Mouse (Mus musculus): Measurements from ENCODE around the gene Elf2. TPM values are rescaled to one million over a fixed set of nuclear protein-coding genes. Genes with fewer than 3 reads are reported as not detected.

The Elf2 gene
- polyA plus RNA-seq (2015; fragmentation: Nextera tagmentation; extraction: Ambion mirVana) = 56.2 and 60.3 TPM in 2 replicates

DNA sequence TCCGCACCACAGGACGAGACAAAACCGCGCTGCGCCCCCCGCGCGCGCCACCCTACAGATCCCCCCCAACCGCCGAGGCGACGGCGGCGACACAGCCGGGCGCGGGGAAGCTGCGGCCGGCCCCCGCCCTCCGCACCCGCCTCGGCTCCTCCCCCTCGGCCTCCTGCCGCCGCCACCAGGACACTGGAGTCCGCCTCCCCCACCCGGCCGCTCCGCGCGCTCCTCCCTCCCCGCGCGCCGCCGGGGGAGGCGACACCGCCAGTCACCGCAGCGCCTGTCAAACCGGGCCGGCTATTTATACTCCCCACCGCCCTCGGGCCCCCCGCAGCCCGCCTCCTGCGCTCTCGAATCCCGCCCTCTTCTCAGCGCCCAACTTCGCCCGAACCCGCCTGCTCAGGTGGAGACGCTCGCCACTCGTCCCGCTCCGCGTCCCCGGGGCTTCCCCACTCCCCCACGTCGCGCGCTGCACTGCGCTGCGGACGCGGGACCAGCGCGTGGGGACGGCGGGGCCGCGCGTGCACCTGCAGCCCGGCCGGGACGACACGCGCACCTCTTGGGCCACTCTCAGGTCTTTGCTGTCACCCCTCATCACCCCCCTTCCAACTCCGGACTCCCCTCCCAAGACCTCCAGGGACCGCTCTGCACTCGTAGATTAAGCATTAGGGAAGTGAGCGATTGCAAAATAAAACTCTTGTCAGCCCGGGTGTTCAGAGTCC, at the start of gene Elf2:
TSS of gene Elf2 (minus strand) at position 112 of the 716 bp plus-strand sequence.
- H3K9me3 ChIP-seq (replicated peaks; ENCODE audit: low read length) = no peaks in the 10 kb centered on the region
- H3K9ac ChIP-seq (ENCODE audit: low read depth, low read length) = peak within 1 kb of the TSS; percentile 96
- no peaks in the 10 kb centered on the region for H3K4me1 ChIP-seq (replicated peaks; ENCODE audit: insufficient read depth, low read length)
- H3K27ac ChIP-seq = peak within 1 kb of the TSS; percentile 97
- H3K4me3 ChIP-seq (replicated peaks; ENCODE audit: low read depth, low read length) = peak within 1 kb of the TSS; percentile 94
- TF ChIP-seq CTCF (IDR thresholded peaks at IDR 0.05; ENCODE audit: low read depth) = no peak
- WGBS = under 1% methylated on average over 69 of the region's 87 CpGs
- ATAC-seq (replicated peaks; ENCODE audit: low FRiP score, low read depth) = peak; percentile 82
- DNase-seq (ENCODE audit: low spot score) = peak; percentile 85
- H3K4me2 ChIP-seq (ENCODE audit: low read length) = peak within 1 kb of the TSS; percentile 93
- no peaks in the 10 kb centered on the region for H3K36me3 ChIP-seq (ENCODE audit: insufficient read depth, low read length)
- H3K27me3 ChIP-seq (ENCODE audit: insufficient read depth, low read length) = no peaks in the 10 kb centered on the region

DNA sequence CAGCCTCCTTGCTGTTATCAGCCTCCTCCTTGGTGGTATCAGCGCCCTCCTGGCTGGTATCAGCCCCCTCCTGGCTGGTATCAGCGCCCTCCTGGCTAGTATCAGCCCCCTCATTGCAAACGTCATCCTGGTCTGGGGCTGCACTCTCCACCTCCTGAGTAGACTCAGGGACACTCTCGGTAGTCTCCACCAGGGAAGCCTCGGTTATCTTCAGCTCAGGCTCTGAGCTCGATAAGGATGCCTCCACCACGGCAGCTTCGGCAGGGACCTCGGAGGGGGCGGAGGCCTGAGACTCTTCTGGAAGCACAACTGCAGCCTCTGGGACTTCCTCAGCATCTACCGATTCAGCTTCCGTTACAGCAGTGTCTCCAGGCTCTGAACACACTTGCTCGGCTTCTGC, 48.4 kb upstream of the Elf2 start:
- H3K9me3 ChIP-seq (replicated peaks; ENCODE audit: low read length) = no peaks in the 10 kb centered on the region
- no peak for TF ChIP-seq CTCF (IDR thresholded peaks at IDR 0.05; ENCODE audit: low read depth)
- no peaks in the 10 kb centered on the region for H3K36me3 ChIP-seq (ENCODE audit: insufficient read depth, low read length)
- H3K27ac ChIP-seq = no peak overlapping the region
- ATAC-seq (replicated peaks; ENCODE audit: low FRiP score, low read depth) = no peak; the same call in 1 of the 2 replicates
- H3K9ac ChIP-seq (ENCODE audit: low read depth, low read length) = 0 out of 2 replicates have a peak overlapping the region, but pooled peaks have one; percentile 27
- 5% methylated on average over 13 of the region's 13 CpGs for WGBS
- H3K4me2 ChIP-seq (ENCODE audit: low read length) = peak overlapping the region; percentile 47
- H3K4me1 ChIP-seq (replicated peaks; ENCODE audit: insufficient read depth, low read length) = 0 out of 2 replicates have a peak, but pooled peaks cover 3% of the 10 kb centered on the region
- no peaks in the 10 kb centered on the region for H3K27me3 ChIP-seq (ENCODE audit: insufficient read depth, low read length)
- DNase-seq (ENCODE audit: low spot score) = no peak
- 0 out of 2 replicates have a peak overlapping the region, but pooled peaks have one; percentile 11 for H3K4me3 ChIP-seq (replicated peaks; ENCODE audit: low read depth, low read length)

DNA sequence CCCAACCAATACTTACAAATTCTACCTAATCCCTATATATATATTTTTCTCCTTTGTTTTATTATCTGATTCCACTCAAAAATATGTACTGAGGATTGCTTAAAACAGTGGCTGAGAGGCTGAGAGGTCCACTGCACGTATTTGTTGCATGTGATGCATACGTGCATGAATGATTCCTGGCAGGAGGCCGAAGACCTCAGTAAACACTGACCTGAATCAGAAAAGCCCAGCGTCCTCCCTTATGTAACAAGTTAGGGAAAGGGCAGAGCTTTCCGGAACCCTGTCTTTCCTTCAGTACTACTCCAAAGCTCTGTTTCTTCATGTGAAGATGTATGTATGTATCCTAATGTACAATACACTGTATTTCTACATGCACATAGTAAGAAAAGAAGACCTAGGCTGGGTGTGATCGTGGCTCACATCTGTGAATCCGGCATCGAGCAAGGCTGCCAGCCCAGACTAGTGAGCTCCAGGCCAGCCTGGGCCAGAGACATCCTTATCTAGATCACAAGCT, 47.5 kb upstream of the Elf2 start:
- no peak for TF ChIP-seq CTCF (IDR thresholded peaks at IDR 0.05; ENCODE audit: low read depth)
- no peak overlapping the region for H3K4me3 ChIP-seq (replicated peaks; ENCODE audit: low read depth, low read length)
- DNase-seq (ENCODE audit: low spot score) = no peak

GRCm38 (mm10) chr3:51387134-51387451, 46.6 kb upstream of the Elf2 start:
- H3K27me3 ChIP-seq (ENCODE audit: insufficient read depth, low read length) = no peaks in the 10 kb centered on the region
- no peak for TF ChIP-seq CTCF (IDR thresholded peaks at IDR 0.05; ENCODE audit: low read depth)
- H3K4me2 ChIP-seq (ENCODE audit: low read length) = no peak overlapping the region
- WGBS = 88% methylated on average over 3 of the region's 3 CpGs
- H3K4me3 ChIP-seq (replicated peaks; ENCODE audit: low read depth, low read length) = no peak overlapping the region
- H3K9me3 ChIP-seq (replicated peaks; ENCODE audit: low read length) = no peaks in the 10 kb centered on the region
- no peaks in the 10 kb centered on the region for H3K36me3 ChIP-seq (ENCODE audit: insufficient read depth, low read length)
- ATAC-seq (replicated peaks; ENCODE audit: low FRiP score, low read depth) = no peak
- 0 out of 2 replicates have a peak, but pooled peaks cover 3% of the 10 kb centered on the region for H3K4me1 ChIP-seq (replicated peaks; ENCODE audit: insufficient read depth, low read length)
- H3K9ac ChIP-seq (ENCODE audit: low read depth, low read length) = no peak overlapping the region
- DNase-seq (ENCODE audit: low spot score) = no peak
- no peak overlapping the region for H3K27ac ChIP-seq

More for the DNA sequence above, 47.5 kb upstream of the Elf2 start:
- 0 out of 2 replicates have a peak, but pooled peaks cover 3% of the 10 kb centered on the region for H3K4me1 ChIP-seq (replicated peaks; ENCODE audit: insufficient read depth, low read length)
- no peak overlapping the region for H3K9ac ChIP-seq (ENCODE audit: low read depth, low read length)
- H3K27me3 ChIP-seq (ENCODE audit: insufficient read depth, low read length) = no peaks in the 10 kb centered on the region
- 66% methylated on average over 8 of the region's 8 CpGs for WGBS
- H3K36me3 ChIP-seq (ENCODE audit: insufficient read depth, low read length) = no peaks in the 10 kb centered on the region
- H3K27ac ChIP-seq = no peak overlapping the region
- no peak for ATAC-seq (replicated peaks; ENCODE audit: low FRiP score, low read depth)
- H3K9me3 ChIP-seq (replicated peaks; ENCODE audit: low read length) = no peaks in the 10 kb centered on the region
- H3K4me2 ChIP-seq (ENCODE audit: low read length) = no peak overlapping the region

DNA sequence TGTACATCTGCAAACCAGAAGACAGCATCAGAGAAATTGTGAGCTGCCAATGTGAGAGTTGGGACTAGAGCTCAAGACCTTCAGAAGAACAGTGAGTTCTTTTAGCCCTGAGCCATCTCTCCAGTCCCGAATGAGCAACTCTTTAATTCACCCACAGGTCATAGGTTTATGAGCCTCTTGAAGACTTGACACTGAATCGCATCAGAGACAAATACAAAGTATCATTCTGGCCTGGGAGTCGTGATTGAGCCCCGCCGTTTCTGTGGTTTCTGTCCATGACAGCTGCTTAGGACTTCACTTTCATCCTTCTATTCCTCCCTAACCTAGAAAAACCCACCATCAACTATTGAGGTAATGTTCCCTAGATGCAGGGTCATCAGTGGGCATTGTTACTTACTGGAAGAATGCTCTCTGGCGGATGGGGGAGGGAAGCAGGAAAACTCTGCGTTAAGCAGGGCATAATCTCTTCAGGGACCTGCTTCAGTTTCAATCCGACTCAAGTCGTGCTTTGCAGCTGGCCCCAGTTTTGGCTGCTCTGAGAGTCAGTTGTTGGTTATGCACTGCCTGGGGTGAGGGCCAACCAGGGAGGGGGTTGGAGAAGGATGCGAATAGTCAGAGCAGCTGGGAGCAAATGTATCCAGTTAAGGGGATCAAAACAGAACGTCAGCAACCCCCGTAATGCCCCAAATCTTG, 46.1 kb upstream of the Elf2 start:
- Histone ChIP-seq H3K27me3 (ENCODE audit: insufficient read depth, low read length) (no peaks in the 10 kb centered on the region), H3K4me3 (replicated peaks; ENCODE audit: low read depth, low read length) (no peak overlapping the region), H3K27ac (no peak overlapping the region), H3K4me1 (replicated peaks; ENCODE audit: insufficient read depth, low read length) (0 out of 2 replicates have a peak, but pooled peaks cover 3% of the 10 kb centered on the region), H3K4me2 (ENCODE audit: low read length) (no peak overlapping the region), H3K9ac (ENCODE audit: low read depth, low read length) (no peak overlapping the region), H3K9me3 (replicated peaks; ENCODE audit: low read length) (no peaks in the 10 kb centered on the region), H3K36me3 (ENCODE audit: insufficient read depth, low read length) (no peaks in the 10 kb centered on the region)
- WGBS = 38% methylated on average over 12 of the region's 12 CpGs
- ATAC-seq (replicated peaks; ENCODE audit: low FRiP score, low read depth) (no peak), DNase-seq (ENCODE audit: low spot score) (no peak)
- no peak for TF ChIP-seq CTCF (IDR thresholded peaks at IDR 0.05; ENCODE audit: low read depth)

DNA sequence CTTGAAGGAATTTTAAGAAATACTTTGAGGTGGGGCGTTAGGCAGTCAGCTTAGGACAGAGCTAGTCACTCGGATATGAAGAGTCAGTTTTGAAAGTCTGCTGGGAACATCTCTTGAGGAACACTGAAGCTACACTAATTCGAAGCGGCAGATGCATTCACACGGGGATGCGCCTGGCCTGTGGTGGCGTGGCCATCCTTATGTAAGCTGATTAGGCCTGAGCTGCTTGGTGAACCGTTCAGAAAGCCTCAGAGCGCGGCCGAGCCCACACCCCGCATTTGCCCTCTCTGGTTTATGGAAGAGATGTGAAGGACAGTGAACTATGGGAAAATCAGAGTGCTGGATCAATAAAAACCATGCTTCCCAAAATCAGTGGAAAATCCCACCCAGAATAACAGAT, 42.9 kb upstream of the Elf2 start:
- ATAC-seq (replicated peaks; ENCODE audit: low FRiP score, low read depth) (no peak), DNase-seq (ENCODE audit: low spot score) (no peak)
- no peak for TF ChIP-seq CTCF (IDR thresholded peaks at IDR 0.05; ENCODE audit: low read depth)
- Histone ChIP-seq H3K36me3 (ENCODE audit: insufficient read depth, low read length) (no peaks in the 10 kb centered on the region), H3K4me3 (replicated peaks; ENCODE audit: low read depth, low read length) (no peak overlapping the region), H3K27me3 (ENCODE audit: insufficient read depth, low read length) (no peaks in the 10 kb centered on the region), H3K9me3 (replicated peaks; ENCODE audit: low read length) (no peaks in the 10 kb centered on the region), H3K4me2 (ENCODE audit: low read length) (no peak overlapping the region), H3K9ac (ENCODE audit: low read depth, low read length) (no peak overlapping the region), H3K4me1 (replicated peaks; ENCODE audit: insufficient read depth, low read length) (no peaks in the 10 kb centered on the region), H3K27ac (no peak overlapping the region)
- 63% methylated on average over 12 of the region's 12 CpGs for WGBS
